Mouse (Mus musculus) G1E (cell line): ENCODE measurements at regions not wholly inside any gene's neighbourhood (a gene's known extent, or its start where the extent isn't known, plus 50 kb on each side); places are given as distances from the start of the nearest gene placed in this dataset.

Experiments used
- ATAC-seq: 2 replicates; pipeline ENCODE4 v1.8.0; 2016; ENCODE audit warnings: mild to moderate bottlenecking; ENCODE audit not compliant: insufficient number of reproducible peaks, poor library complexity, low FRiP score, severe bottlenecking; ENCODE audit errors: extremely low read depth
- DNase-seq: peaks from one replicate; pipeline ENCODE4 v3.0.0; 2012; ENCODE audit warnings: low spot score
- H3K27me3 ChIP-seq: 2 replicates; pipeline ENCODE4 v1.6.1; 2012; ENCODE audit warnings: mild to moderate bottlenecking, low read length, inconsistent platforms; ENCODE audit not compliant: insufficient read depth
- H3K36me3 ChIP-seq: replicated peaks from 2 replicates; pipeline ENCODE3; 2012; ENCODE audit warnings: mild to moderate bottlenecking, inconsistent platforms
- H3K4me1 ChIP-seq: 2 replicates; pipeline ENCODE4 v1.6.1; 2012; ENCODE audit warnings: low read depth, low read length, inconsistent platforms, mixed read lengths; ENCODE audit not compliant: insufficient read depth
- H3K4me3 ChIP-seq: 2 replicates; pipeline ENCODE4 v1.5.1; 2012; ENCODE audit warnings: low read depth, mild to moderate bottlenecking, inconsistent platforms, low read length, moderate library complexity, mixed read lengths
- H3K9me3 ChIP-seq: replicated peaks from 2 replicates; pipeline ENCODE4 v1.6.1; 2012; ENCODE audit warnings: inconsistent platforms
- CTCF ChIP-seq: IDR thresholded peaks from 2 replicates; pipeline ENCODE4 v1.5.1; 2012; ENCODE audit warnings: low read depth, low read length, inconsistent platforms, mixed read lengths
- GATA1 ChIP-seq: IDR thresholded peaks from 2 replicates; pipeline ENCODE4 v1.6.1; 2012; ENCODE audit warnings: borderline replicate concordance, low read length, inconsistent platforms, mixed read lengths
- GATA2 ChIP-seq: IDR thresholded peaks from 2 replicates; pipeline ENCODE4 v1.6.1; 2012; ENCODE audit warnings: low read depth, low read length, inconsistent platforms, borderline replicate concordance
- POLR2AphosphoS5 ChIP-seq: IDR thresholded peaks from 2 replicates; pipeline ENCODE4 v1.6.1; 2012; ENCODE audit warnings: low read depth, low read length, inconsistent platforms; ENCODE audit not compliant: insufficient replicate concordance
- TAL1 ChIP-seq: conservative IDR thresholded peaks from 2 replicates; pipeline ENCODE4 v1.6.1; 2012; ENCODE audit warnings: low read depth, low read length, inconsistent platforms, mixed read lengths

GRCm38 (mm10) chr13:107923129-107924114 lies 120.8 kb upstream of the Smim15 start:
- no peaks in the 10 kb centered on the region for H3K9me3 ChIP-seq
- H3K4me1 ChIP-seq = no peaks in the 10 kb centered on the region
- H3K36me3 ChIP-seq = no peaks in the 10 kb centered on the region
- no peaks in the 10 kb centered on the region; the same call in 1 of the 2 replicates for H3K27me3 ChIP-seq
- TF ChIP-seq TAL1 = no peak
- TF ChIP-seq GATA2 = no peak
- TF ChIP-seq GATA1 = no peak
- no peak for TF ChIP-seq CTCF
- no peak for TF ChIP-seq POLR2AphosphoS5
- ATAC-seq (no peak), DNase-seq (no peak)
- H3K4me3 ChIP-seq = no peak overlapping the region

GRCm38 (mm10) chr13:107919403-107919802 lies 124.8 kb upstream of the Smim15 start:
- Histone ChIP-seq H3K4me3 (no peak overlapping the region), H3K36me3 (no peaks in the 10 kb centered on the region), H3K27me3 (no peaks in the 10 kb centered on the region; the same call in 1 of the 2 replicates), H3K9me3 (no peaks in the 10 kb centered on the region), H3K4me1 (no peaks in the 10 kb centered on the region)
- ATAC-seq (no peak), DNase-seq (no peak)
- TF ChIP-seq POLR2AphosphoS5 = no peak
- TF ChIP-seq CTCF = no peak
- no peak for TF ChIP-seq GATA2
- TF ChIP-seq GATA1 = no peak

GRCm38 (mm10) chr13:107918478-107918877 lies 125.8 kb upstream of the Smim15 start:
- no peak for TF ChIP-seq GATA1
- TF ChIP-seq POLR2AphosphoS5 = no peak
- no peak overlapping the region for H3K4me3 ChIP-seq
- H3K9me3 ChIP-seq = no peaks in the 10 kb centered on the region
- H3K36me3 ChIP-seq = no peaks in the 10 kb centered on the region
- no peak for DNase-seq
- H3K4me1 ChIP-seq = no peaks in the 10 kb centered on the region
- no peaks in the 10 kb centered on the region; the same call in 1 of the 2 replicates for H3K27me3 ChIP-seq
- no peak for ATAC-seq

- no peak for DNase-seq
- no peak for TF ChIP-seq GATA2
These were observed 126.2 kb upstream of the Smim15 start for GRCm38 (mm10) chr13:107918065-107918464.

GRCm38 (mm10) chr13:107917564-107917963 lies 126.7 kb upstream of the Smim15 start:
- TF ChIP-seq GATA1 (no peak), CTCF (no peak), TAL1 (no peak), POLR2AphosphoS5 (no peak), GATA2 (no peak)
- no peak for ATAC-seq
- Histone ChIP-seq H3K36me3 (no peaks in the 10 kb centered on the region), H3K4me3 (no peak overlapping the region), H3K27me3 (no peaks in the 10 kb centered on the region; the same call in 1 of the 2 replicates), H3K9me3 (no peaks in the 10 kb centered on the region), H3K4me1 (no peaks in the 10 kb centered on the region)
- DNase-seq = no peak

More at GRCm38 (mm10) chr13:107918065-107918464, 126.2 kb upstream of the Smim15 start:
- Histone ChIP-seq H3K4me3 (no peak overlapping the region), H3K4me1 (no peaks in the 10 kb centered on the region), H3K27me3 (no peaks in the 10 kb centered on the region; the same call in 1 of the 2 replicates), H3K9me3 (no peaks in the 10 kb centered on the region), H3K36me3 (no peaks in the 10 kb centered on the region)
- ATAC-seq = no peak

- H3K36me3 ChIP-seq = no peaks in the 10 kb centered on the region
- ATAC-seq (no peak), DNase-seq (no peak)
- H3K27me3 ChIP-seq = peaks cover 6% of the 10 kb centered on the region; the same call in 1 of the 2 replicates
- no peaks in the 10 kb centered on the region for H3K4me1 ChIP-seq
- 0 out of 2 replicates have a peak, but pooled peaks cover 2% of the 10 kb centered on the region for H3K9me3 ChIP-seq
- no peak overlapping the region for H3K4me3 ChIP-seq
- no peak for TF ChIP-seq CTCF
- no peak for TF ChIP-seq GATA1
- no peak for TF ChIP-seq POLR2AphosphoS5
- no peak for TF ChIP-seq GATA2
- TF ChIP-seq TAL1 = no peak
These were observed 134.1 kb upstream of the Smim15 start for GRCm38 (mm10) chr13:107910125-107910524.
